ENCODE assay signal across 18 mouse cellular contexts in genomic region chr11:50050392-50050791, GRCm38 (mm10).
"Had no signal": no experiment of that assay in that cellular context is flagged by ENCODE, and none has a peak within 500 bp of the region (broad histone marks: within the 10 kb centered on the region; RNA-seq: fewer than 3 reads in every experiment).

No protein-coding gene starts in this region.

- H3K27ac ChIP-seq: macrophage; midbrain, embryonic 13.5 days; midbrain, embryonic 15.5 days; neural tube, embryonic 13.5 days; neural tube, embryonic 15.5 days; stomach, embryonic 15.5 days; stomach, postnatal 0 days had no signal

- DNase-seq: lung, adult 18-20 months; lung, embryonic 14.5 days; lung, postnatal 10 days; lung, postnatal 36 days; retina, postnatal 1 day; right cerebral cortex, adult 18-20 months; thymus, adult 2 months; thymus, postnatal 25 days; thymus, postnatal 4 days had no signal

- H3K27me3 ChIP-seq: megakaryocyte, embryonic 14.5 days; midbrain, embryonic 13.5 days; midbrain, embryonic 15.5 days; neural tube, embryonic 13.5 days; neural tube, embryonic 15.5 days; stomach, embryonic 15.5 days had no signal

- H3K4me2 ChIP-seq: lung, embryonic 14.5 days; midbrain, embryonic 11.5 days; midbrain, embryonic 13.5 days; midbrain, embryonic 15.5 days; neural tube, embryonic 13.5 days; neural tube, embryonic 15.5 days; stomach, embryonic 15.5 days had no signal

- H3K36me3 ChIP-seq: stomach, embryonic 15.5 days had no signal

- H3K9me3 ChIP-seq: megakaryocyte, embryonic 14.5 days; midbrain, embryonic 13.5 days; midbrain, embryonic 15.5 days; neural tube, embryonic 13.5 days; neural tube, embryonic 15.5 days; stomach, embryonic 15.5 days had no signal

- ATAC-seq: midbrain, embryonic 13.5 days; midbrain, embryonic 15.5 days had no signal

- H3K4me3 ChIP-seq: megakaryocyte, embryonic 14.5 days; midbrain, embryonic 13.5 days; midbrain, embryonic 15.5 days; neural tube, embryonic 13.5 days; neural tube, embryonic 15.5 days; stomach, embryonic 15.5 days had no signal

- H3K9ac ChIP-seq: lung, embryonic 14.5 days; midbrain, embryonic 13.5 days; midbrain, embryonic 15.5 days; neural tube, embryonic 13.5 days; neural tube, embryonic 15.5 days; stomach, embryonic 15.5 days had no signal
